Mouse (Mus musculus): ENCODE results near the gene Cntnap4. TPM values are rescaled to one million over a fixed set of nuclear protein-coding genes. Genes with fewer than 3 reads are reported as not detected.

The Cntnap4 gene
- total and polyA plus RNA-seq, 3 experiments = not detected

DNA sequence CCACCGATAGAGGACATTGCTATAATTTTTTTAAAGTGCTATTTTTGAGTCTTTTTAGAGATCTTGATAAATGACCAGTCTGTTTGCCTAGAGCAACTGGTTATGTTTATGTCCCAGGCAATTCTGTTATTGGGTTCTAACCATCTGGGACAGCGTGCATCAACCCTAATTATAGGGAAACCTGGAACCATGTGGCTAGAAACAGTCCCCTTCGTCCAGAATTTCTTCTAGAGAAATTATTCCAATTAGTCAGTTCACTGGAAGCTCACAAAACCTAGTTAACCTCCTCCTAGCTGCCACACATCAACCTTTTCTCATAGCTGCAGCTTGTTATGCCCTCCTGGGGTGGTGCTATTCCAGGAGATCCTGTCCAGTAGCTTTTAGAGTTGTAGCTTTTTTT is 94.2 kb downstream of the Cntnap4 start:
- no peaks in the 10 kb centered on the region for H3K36me3 ChIP-seq (replicated peaks in 1 of 2; ENCODE audit: control insufficient read depth in 1 of 2, insufficient read depth in 1 of 2, low read length in 1 of 2)
- in situ Hi-C loops (cut with MboI; ENCODE audit: low pct_ligation_motif_present, low pct_unique_long_range_greater_than_20kb, low sequenced_read_pairs) = no loop called here
- no peak overlapping the region for H3K9ac ChIP-seq (ENCODE audit: insufficient read depth, low read depth)
- H3K27me3 ChIP-seq (replicated peaks) = no peaks in the 10 kb centered on the region
- no peak overlapping the region for H3K4me3 ChIP-seq (replicated peaks in 1 of 3; ENCODE audit: low read depth in 2 of 3, low read length in 2 of 3, poor library complexity in 1 of 3)
- H3K27ac ChIP-seq (ENCODE audit: insufficient read depth, low read depth) = no peak overlapping the region
- dilution Hi-C loops (cut with MboI; ENCODE audit: extremely low pct_ligation_motif_present, extremely low pct_unique_long_range_greater_than_20kb, low sequenced_read_pairs) = no loop called here
- H3K9me3 ChIP-seq (replicated peaks; ENCODE audit: low read length) = peaks cover 40% of the 10 kb centered on the region
- TF ChIP-seq MXI1 (IDR thresholded peaks at IDR 0.05; ENCODE audit: low read depth, low read length) (no peak), MAFK (IDR thresholded peaks at IDR 0.05; ENCODE audit: insufficient replicate concordance, low read length) (no peak), JUND (conservative IDR thresholded peaks at IDR 0.05; ENCODE audit: low read depth, low read length) (no peak), ZNF384 (IDR thresholded peaks at IDR 0.05; ENCODE audit: low read depth, low read length) (no peak)
- DNase-seq (ENCODE audit: extremely low read depth) = no peak
- no peak overlapping the region for H3K4me2 ChIP-seq (ENCODE audit: insufficient read depth, low read depth, poor library complexity, severe bottlenecking)
- H3K79me2 ChIP-seq (replicated peaks; ENCODE audit: control insufficient read depth, extremely low read depth, insufficient read depth, poor library complexity, severe bottlenecking) = no peaks in the 10 kb centered on the region
- no peaks in the 10 kb centered on the region for H3K4me1 ChIP-seq (ENCODE audit: control insufficient read depth in 1 of 2, insufficient read depth in 2 of 2)

DNA sequence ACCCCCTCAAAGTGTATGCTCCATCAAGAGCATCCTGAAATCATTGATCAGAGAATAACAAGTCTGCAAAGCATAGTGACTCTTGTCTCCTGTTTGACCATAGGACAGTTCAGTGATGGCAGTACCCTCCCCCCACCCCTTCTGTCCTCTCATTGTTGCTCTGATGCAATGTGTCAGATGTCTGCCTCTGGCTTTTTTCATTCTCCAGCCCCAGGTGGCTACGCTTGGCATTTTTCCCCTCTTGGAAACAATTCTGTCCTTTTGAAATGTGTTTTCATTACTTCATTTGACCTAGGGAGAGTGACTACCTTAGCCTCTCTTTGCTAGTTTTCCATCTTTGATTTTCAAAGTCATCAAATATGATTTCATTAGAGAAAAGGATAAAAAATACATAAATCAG is 104.8 kb downstream of the Cntnap4 start:
- H3K79me2 ChIP-seq (replicated peaks; ENCODE audit: control insufficient read depth, extremely low read depth, insufficient read depth, poor library complexity, severe bottlenecking) = no peaks in the 10 kb centered on the region
- TF ChIP-seq USF1 (IDR thresholded peaks at IDR 0.05; ENCODE audit: low read depth, low read length) = no peak
- no peak for TF ChIP-seq BHLHE40 (IDR thresholded peaks at IDR 0.05; ENCODE audit: low read depth, low read length)
- TF ChIP-seq HCFC1 (IDR thresholded peaks at IDR 0.05; ENCODE audit: low read depth, low read length) = no peak
- TF ChIP-seq CTCF (conservative IDR thresholded peaks at IDR 0.05 in 1 of 2, IDR thresholded peaks at IDR 0.05 in 1 of 2; ENCODE audit: low read depth in 2 of 2, low read length in 2 of 2) = no peak
- no peak for TF ChIP-seq CHD1 (IDR thresholded peaks at IDR 0.05; ENCODE audit: low read depth, low read length)
- no peak for TF ChIP-seq MEF2A (IDR thresholded peaks at IDR 0.05; ENCODE audit: borderline replicate concordance, low read depth, low read length)
- no peak for TF ChIP-seq RCOR1 (conservative IDR thresholded peaks at IDR 0.05; ENCODE audit: low read depth, low read length)
- no peak for TF ChIP-seq POLR2A (IDR thresholded peaks at IDR 0.05; ENCODE audit: low read depth, low read length)
- no peak for TF ChIP-seq POLR2AphosphoS2 (IDR thresholded peaks at IDR 0.05; ENCODE audit: low read depth, low read length)
- TF ChIP-seq CHD2 (IDR thresholded peaks at IDR 0.05; ENCODE audit: low read length) = no peak
- no peak for TF ChIP-seq MAZ (IDR thresholded peaks at IDR 0.05; ENCODE audit: low read depth, low read length)
- TF ChIP-seq GABPA (IDR thresholded peaks at IDR 0.05; ENCODE audit: insufficient replicate concordance, low read depth, low read length) = no peak
- TF ChIP-seq MYC (IDR thresholded peaks at IDR 0.05; ENCODE audit: low read depth, low read length) = no peak
- TF ChIP-seq TCF12 (IDR thresholded peaks at IDR 0.05; ENCODE audit: low read depth, low read length) = no peak
- H3K9me3 ChIP-seq (replicated peaks; ENCODE audit: low read length) = peaks cover 53% of the 10 kb centered on the region
- no peak overlapping the region for H3K4me3 ChIP-seq (replicated peaks in 1 of 3; ENCODE audit: low read depth in 2 of 3, low read length in 2 of 3, poor library complexity in 1 of 3)
- dilution Hi-C loops (cut with MboI; ENCODE audit: extremely low pct_ligation_motif_present, extremely low pct_unique_long_range_greater_than_20kb, low sequenced_read_pairs) = no loop called here
- no peak overlapping the region for H3K27ac ChIP-seq (ENCODE audit: insufficient read depth, low read depth)
- no peak overlapping the region for H3K9ac ChIP-seq (ENCODE audit: insufficient read depth, low read depth)
- H3K36me3 ChIP-seq (replicated peaks in 1 of 2; ENCODE audit: control insufficient read depth in 1 of 2, insufficient read depth in 1 of 2, low read length in 1 of 2) = no peaks in the 10 kb centered on the region
- H3K4me1 ChIP-seq (ENCODE audit: control insufficient read depth in 1 of 2, insufficient read depth in 2 of 2) = no peaks in the 10 kb centered on the region
- DNase-seq (ENCODE audit: extremely low read depth) = no peak
- H3K27me3 ChIP-seq (replicated peaks) = no peaks in the 10 kb centered on the region
- in situ Hi-C loops (cut with MboI; ENCODE audit: low pct_ligation_motif_present, low pct_unique_long_range_greater_than_20kb, low sequenced_read_pairs) = no loop called here
- H3K4me2 ChIP-seq (ENCODE audit: insufficient read depth, low read depth, poor library complexity, severe bottlenecking) = no peak overlapping the region
